Mouse (Mus musculus): Measurements from ENCODE around the gene Zfp326. TPM values are rescaled to one million over a fixed set of nuclear protein-coding genes. Genes with fewer than 3 reads are reported as not detected.

The Zfp326 gene
- polyA plus RNA-seq, 1 experiment from 2014 or later: 57.4 TPM

GRCm38 (mm10) chr5:105922818-105923487 lies 46.6 kb downstream of the Zfp326 start:
- no peak for DNase-seq (ENCODE audit: low spot score)
- Histone ChIP-seq H3K27ac (replicated peaks) (no peak overlapping the region), H3K4me3 (no peak overlapping the region)

GRCm38 (mm10) chr5:105924347-105924746 lies 48.0 kb downstream of the Zfp326 start:
- no peak for DNase-seq (ENCODE audit: low spot score)
- H3K9me3 ChIP-seq (replicated peaks): no peaks in the 10 kb centered on the region
- H3K27ac ChIP-seq (replicated peaks): no peak overlapping the region
- H3K36me3 ChIP-seq: peaks cover 41% of the 10 kb centered on the region
- no peaks in the 10 kb centered on the region for H3K27me3 ChIP-seq (ENCODE audit: low read depth, poor library complexity, severe bottlenecking)
- no peak overlapping the region for H3K4me3 ChIP-seq
- peaks cover 5% of the 10 kb centered on the region; the same call in 1 of the 2 replicates for H3K4me1 ChIP-seq
- 93% methylated on average over 8 of the region's 8 CpGs for WGBS

More at GRCm38 (mm10) chr5:105922818-105923487, 46.6 kb downstream of the Zfp326 start:
- Histone ChIP-seq H3K36me3 (peaks cover 51% of the 10 kb centered on the region), H3K27me3 (ENCODE audit: low read depth, poor library complexity, severe bottlenecking) (no peaks in the 10 kb centered on the region), H3K4me1 (peaks cover 5% of the 10 kb centered on the region; the same call in 1 of the 2 replicates), H3K9me3 (replicated peaks) (no peaks in the 10 kb centered on the region)
- 87% methylated on average over 12 of the region's 12 CpGs for WGBS

GRCm38 (mm10) chr5:105925568-105926255 lies 49.3 kb downstream of the Zfp326 start:
- Histone ChIP-seq H3K27me3 (ENCODE audit: low read depth, poor library complexity, severe bottlenecking) (no peaks in the 10 kb centered on the region), H3K27ac (replicated peaks) (no peak overlapping the region), H3K36me3 (peaks cover 32% of the 10 kb centered on the region), H3K4me3 (no peak overlapping the region), H3K9me3 (replicated peaks) (no peaks in the 10 kb centered on the region), H3K4me1 (peaks cover 5% of the 10 kb centered on the region; the same call in 1 of the 2 replicates)
- 69% methylated on average over 14 of the region's 14 CpGs for WGBS
- no peak for DNase-seq (ENCODE audit: low spot score)

- Histone ChIP-seq H3K27me3 (ENCODE audit: low read depth, poor library complexity, severe bottlenecking) (no peaks in the 10 kb centered on the region), H3K9me3 (replicated peaks) (peaks cover 13% of the 10 kb centered on the region), H3K4me1 (no peaks in the 10 kb centered on the region), H3K36me3 (peaks cover 21% of the 10 kb centered on the region), H3K4me3 (no peak overlapping the region), H3K27ac (replicated peaks) (no peak overlapping the region)
- DNase-seq (ENCODE audit: low spot score): peak; percentile 32
- 23% methylated on average over 3 of the region's 3 CpGs for whole genome bisulfite sequencing
Measured at GRCm38 (mm10) chr5:105930282-105930681, 53.9 kb downstream of the Zfp326 start.

GRCm38 (mm10) chr5:105932392-105932791 lies 56.0 kb downstream of the Zfp326 start:
- H3K36me3 ChIP-seq: peaks cover 18% of the 10 kb centered on the region
- no peak for DNase-seq (ENCODE audit: low spot score)
- H3K27ac ChIP-seq (replicated peaks): no peak overlapping the region
- H3K4me3 ChIP-seq: no peak overlapping the region
- peaks cover 13% of the 10 kb centered on the region for H3K9me3 ChIP-seq (replicated peaks)
- WGBS: 92% methylated on average over 1 of the region's 1 CpGs
- no peaks in the 10 kb centered on the region for H3K27me3 ChIP-seq (ENCODE audit: low read depth, poor library complexity, severe bottlenecking)
- no peaks in the 10 kb centered on the region for H3K4me1 ChIP-seq

DNA sequence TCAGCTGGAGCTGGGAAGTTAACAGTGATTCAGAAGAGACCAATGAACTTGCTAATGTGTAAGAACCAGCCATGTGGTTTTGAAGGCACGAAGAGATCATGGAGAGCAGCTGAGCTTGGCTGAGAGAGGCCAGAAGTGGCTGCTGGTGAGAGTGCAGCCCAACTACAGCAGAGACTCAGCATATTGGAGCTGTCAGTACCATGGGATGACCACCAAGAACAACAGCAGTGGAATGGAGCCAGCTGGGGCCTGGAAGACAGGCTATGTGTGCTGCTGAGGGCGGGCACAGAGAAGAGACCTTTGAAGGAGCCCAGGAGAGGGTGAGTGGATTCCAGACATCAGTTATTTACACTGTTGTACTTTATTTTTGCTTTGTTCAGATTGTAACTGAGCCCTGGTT lies 65.6 kb downstream of the Zfp326 start:
- Histone ChIP-seq H3K27ac (replicated peaks) (no peak overlapping the region), H3K4me1 (peaks cover under 1% of the 10 kb centered on the region; the same call in 1 of the 2 replicates), H3K9me3 (replicated peaks) (no peaks in the 10 kb centered on the region), H3K36me3 (no peaks in the 10 kb centered on the region), H3K27me3 (ENCODE audit: low read depth, poor library complexity, severe bottlenecking) (no peaks in the 10 kb centered on the region), H3K4me3 (no peak overlapping the region)
- WGBS: 84% methylated on average over 2 of the region's 2 CpGs
- no peak for DNase-seq (ENCODE audit: low spot score)

Other genes with a start within 250 kb of the Zfp326 start
- gene Lrrc8d, start 176.6 kb upstream of the Zfp326 start, polyA plus RNA-seq (2016; fragmentation: Nextera tagmentation; extraction: Ambion mirVana): 20.7 and 24.1 TPM in 2 replicates

Measured in midbrain, embryonic 10.5 days (tissue).